Mouse (Mus musculus) lung, embryonic 16.5 days (tissue): Measurements from ENCODE around the gene Card14. TPM values are rescaled to one million over a fixed set of nuclear protein-coding genes. Genes with fewer than 3 reads are reported as not detected.

Experiments
- ATAC-seq: fragments of 200-750 bp; cut with Nextera tagmentation; 2 replicates; pipeline ENCODE4 v1.8.0; 2017; ENCODE audit warnings: low read depth, mild to moderate bottlenecking, moderate library complexity
- H3K27ac ChIP-seq: fragments of 300-500 bp; sonication (generic); 2 replicates; pipeline ENCODE4 v1.5.1; 2014; ENCODE audit warnings: mild to moderate bottlenecking, control low read depth, low read length
- H3K27me3 ChIP-seq: fragments of 300-500 bp; sonication (generic); 2 replicates; pipeline ENCODE4 v1.6.1; 2014; ENCODE audit warnings: low read depth, low read length, mixed read lengths; ENCODE audit not compliant: control insufficient read depth, insufficient read depth
- H3K36me3 ChIP-seq: fragments of 300-500 bp; sonication (generic); 2 replicates; pipeline ENCODE4 v1.6.1; 2014; ENCODE audit warnings: low read length; ENCODE audit not compliant: control insufficient read depth, insufficient read depth
- H3K4me1 ChIP-seq: fragments of 300-500 bp; sonication (generic); replicated peaks from 2 replicates; pipeline ENCODE4 v1.6.1; 2014; ENCODE audit warnings: low read length, mixed read lengths; ENCODE audit not compliant: control insufficient read depth, insufficient read depth
- H3K4me2 ChIP-seq: fragments of 300-500 bp; sonication (generic); 2 replicates; pipeline ENCODE4 v1.6.1; 2014; ENCODE audit warnings: low read depth, low read length, control low read depth
- H3K4me3 ChIP-seq: fragments of 300-500 bp; sonication (generic); 2 replicates; pipeline ENCODE4 v1.5.1; 2014; ENCODE audit warnings: mild to moderate bottlenecking, low read length, control low read depth
- H3K9ac ChIP-seq: fragments of 300-500 bp; sonication (generic); 2 replicates; pipeline ENCODE4 v1.6.1; 2014; ENCODE audit warnings: low read length, control low read depth
- H3K9me3 ChIP-seq: fragments of 300-500 bp; sonication (generic); 2 replicates; pipeline ENCODE4 v1.6.1; 2016; ENCODE audit warnings: low read length; ENCODE audit not compliant: control insufficient read depth
- WGBS: fragments of 180-500 bp; shearing (Covaris S2); extraction: QIAGEN DNeasy Blood & Tissue Kit; methylation state at CpG from one replicate; pipeline ENCODE4 v1.1.7; 2014; 5-methylcytosine and 5-hydroxymethylcytosine counted together
- polyA plus RNA-seq: library from polyadenylated mRNA; unstranded; fragments of >200 nt; fragmentation: Nextera tagmentation; extraction: Ambion mirVana; gene quantifications from 2 replicates; pipeline ENCODE4 v1.2.1, GENCODE M21; 2015

Gene Card14
- polyA plus RNA-seq, result 0.05 TPM in 1 of 2 replicates, not detected in the other

DNA sequence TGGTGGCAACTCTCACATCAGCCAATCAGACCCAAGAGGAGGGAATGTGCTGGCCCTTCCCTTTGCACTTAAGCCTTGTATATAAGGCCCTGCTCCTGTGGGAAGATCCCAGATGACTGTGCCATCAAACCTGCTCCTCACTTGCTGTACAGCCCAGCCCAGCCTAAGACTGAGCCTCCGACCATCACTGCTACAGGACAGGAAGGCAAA is at the start of gene Card14:
Gene Card14 (plus strand): TSS at position 111 of the 210 bp plus-strand sequence.
- H3K9ac ChIP-seq, result no peak within 1 kb of the TSS
- H3K4me1 ChIP-seq, result no peaks in the 10 kb centered on the region
- no peak for ATAC-seq
- H3K9me3 ChIP-seq, result no peaks in the 10 kb centered on the region
- H3K4me3 ChIP-seq, result no peak within 1 kb of the TSS
- H3K36me3 ChIP-seq, result no peaks in the 10 kb centered on the region
- WGBS, result 44% methylated on average over 1 of the region's 1 CpGs
- H3K27me3 ChIP-seq, result no peaks in the 10 kb centered on the region; the same call in 1 of the 2 replicates
- H3K27ac ChIP-seq, result no peak within 1 kb of the TSS
- no peak within 1 kb of the TSS for H3K4me2 ChIP-seq

DNA sequence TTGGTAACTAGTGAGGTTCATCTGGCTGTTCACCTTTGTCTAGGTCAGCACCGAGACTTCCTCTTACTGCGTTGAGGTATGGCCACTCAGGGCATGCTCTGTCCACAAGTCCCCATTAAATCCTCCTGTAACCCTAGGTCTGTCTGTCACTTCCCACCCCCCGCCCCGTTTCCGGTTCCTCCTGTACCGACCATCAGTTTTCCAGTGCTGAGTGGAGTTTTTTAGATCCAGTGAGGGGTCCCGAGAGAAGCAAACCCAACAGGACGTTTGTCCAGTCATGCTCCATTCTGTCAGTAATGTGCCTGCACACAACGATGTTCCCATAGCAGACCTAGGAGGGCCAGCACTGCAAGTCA is 49.4 kb upstream of the Card14 start:
- Histone ChIP-seq H3K9ac (peak overlapping the region; percentile 52), H3K27ac (no peak overlapping the region), H3K9me3 (no peaks in the 10 kb centered on the region), H3K4me1 (no peaks in the 10 kb centered on the region; the same call in 1 of the 2 replicates), H3K36me3 (no peaks in the 10 kb centered on the region), H3K27me3 (no peaks in the 10 kb centered on the region), H3K4me3 (peak overlapping the region; percentile 35), H3K4me2 (peak overlapping the region; percentile 52)
- ATAC-seq, result no peak
- 35% methylated on average over 9 of the region's 9 CpGs for WGBS

DNA sequence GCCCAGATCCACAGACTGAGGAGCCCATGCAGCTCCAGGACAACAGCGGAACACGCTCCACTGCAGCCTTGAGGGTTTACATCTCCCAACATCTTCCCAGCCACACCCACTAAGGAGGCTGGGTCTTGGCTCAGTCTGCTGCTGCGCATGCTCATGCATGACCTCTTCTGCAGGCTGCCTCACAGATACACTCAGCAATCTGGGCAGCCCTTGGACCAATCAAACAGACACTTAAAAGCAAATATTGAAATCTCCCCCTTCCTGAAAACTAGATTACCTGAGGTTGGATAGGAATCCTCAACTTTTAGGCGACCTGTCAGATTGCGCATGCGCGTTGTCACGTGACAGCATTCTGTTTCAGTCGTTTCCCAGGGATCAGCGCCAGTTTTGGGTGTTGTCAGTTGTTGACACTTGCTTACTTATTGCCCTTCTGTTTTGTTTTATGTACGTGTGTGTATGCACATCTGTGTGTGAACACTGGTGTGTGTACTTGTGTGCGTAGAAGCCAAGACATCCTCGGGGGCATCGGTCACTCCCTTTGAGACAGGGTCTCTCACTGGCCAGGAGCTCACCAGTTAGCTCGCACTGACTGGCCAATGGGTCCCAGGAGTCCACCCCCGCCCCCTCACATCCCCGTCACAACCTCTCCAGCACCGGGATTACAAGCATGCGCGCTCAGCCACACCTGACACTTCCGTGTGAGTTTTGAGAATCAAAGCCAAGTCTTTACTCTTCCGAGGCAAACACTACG is 48.8 kb upstream of the Card14 start:
- H3K36me3 ChIP-seq, result no peaks in the 10 kb centered on the region
- no peaks in the 10 kb centered on the region for H3K27me3 ChIP-seq
- no peak overlapping the region for H3K27ac ChIP-seq
- peak overlapping the region; percentile 52 for H3K4me2 ChIP-seq
- H3K4me1 ChIP-seq, result no peaks in the 10 kb centered on the region; the same call in 1 of the 2 replicates
- WGBS, result 50% methylated on average over 23 of the region's 23 CpGs
- peak; percentile 79 for ATAC-seq
- peak overlapping the region; percentile 52 for H3K9ac ChIP-seq
- no peaks in the 10 kb centered on the region for H3K9me3 ChIP-seq
- peak overlapping the region; percentile 35 for H3K4me3 ChIP-seq

DNA sequence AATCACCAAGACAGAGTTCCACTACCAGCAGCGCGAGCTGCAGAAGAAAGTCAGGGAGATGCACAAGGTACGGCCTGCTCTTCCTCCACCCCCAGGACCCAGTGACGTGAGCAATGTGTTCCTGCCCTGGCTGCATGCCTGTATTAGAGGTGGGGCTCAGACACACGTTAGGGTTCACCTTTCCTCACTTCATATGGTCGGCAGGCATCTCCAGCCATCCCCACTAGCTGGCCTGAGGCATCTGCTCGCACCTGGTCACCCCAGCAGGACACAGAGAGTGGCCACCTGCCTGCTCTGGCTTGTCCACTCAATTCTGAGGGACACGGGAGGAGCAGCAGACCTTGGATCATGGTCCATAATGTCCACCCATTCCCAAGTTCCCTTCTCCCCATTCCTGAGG is 47.6 kb upstream of the Card14 start:
- Histone ChIP-seq H3K4me2 (no peak overlapping the region), H3K27me3 (no peaks in the 10 kb centered on the region), H3K4me3 (no peak overlapping the region), H3K36me3 (no peaks in the 10 kb centered on the region), H3K4me1 (no peaks in the 10 kb centered on the region; the same call in 1 of the 2 replicates), H3K9me3 (no peaks in the 10 kb centered on the region), H3K9ac (no peak overlapping the region), H3K27ac (no peak overlapping the region)
- no peak for ATAC-seq
- 85% methylated on average over 8 of the region's 8 CpGs for WGBS

DNA sequence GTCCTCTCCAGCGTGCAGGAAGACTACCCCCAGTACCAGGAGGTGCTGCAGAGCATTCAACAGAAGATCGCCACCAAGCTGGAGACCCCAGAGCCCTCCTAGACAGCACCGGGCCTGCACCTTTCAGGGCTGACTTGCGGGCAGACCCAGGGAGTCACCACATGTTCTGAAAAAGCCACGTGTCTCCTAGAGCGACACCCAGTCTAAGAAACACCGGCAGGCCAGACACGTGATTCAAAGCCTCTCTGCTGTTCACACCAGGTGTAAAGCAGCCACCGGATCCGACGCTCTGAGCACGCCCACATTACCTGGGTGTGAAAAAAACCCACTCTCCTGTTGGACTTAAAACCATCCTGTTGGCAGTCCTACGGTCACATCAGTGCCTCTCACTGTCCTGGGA is 43.2 kb upstream of the Card14 start:
- Histone ChIP-seq H3K36me3 (no peaks in the 10 kb centered on the region), H3K4me3 (no peak overlapping the region), H3K4me1 (peaks cover 14% of the 10 kb centered on the region), H3K27me3 (no peaks in the 10 kb centered on the region), H3K9ac (no peak overlapping the region), H3K27ac (no peak overlapping the region), H3K4me2 (no peak overlapping the region), H3K9me3 (no peaks in the 10 kb centered on the region)
- WGBS, result 87% methylated on average over 13 of the region's 13 CpGs
- no peak for ATAC-seq

DNA sequence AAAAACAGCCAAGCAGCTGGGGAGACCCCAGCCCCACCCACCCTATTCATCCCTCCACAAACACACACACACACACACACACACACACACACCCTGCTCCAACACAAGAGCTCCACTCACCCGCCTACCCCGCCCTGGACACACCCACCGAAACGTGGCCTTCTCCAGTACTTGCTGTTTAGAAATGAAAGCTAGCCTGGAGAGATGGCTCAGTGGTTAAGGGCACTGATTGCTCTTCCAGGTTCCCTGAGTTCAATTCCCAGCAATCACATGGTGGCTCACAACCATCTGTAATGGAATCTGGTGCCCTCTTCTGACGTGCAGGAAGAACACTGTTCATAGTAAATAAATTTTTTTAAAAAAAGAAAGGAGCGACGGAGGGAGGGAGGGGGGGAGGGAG is 41.8 kb upstream of the Card14 start:
- peaks cover 14% of the 10 kb centered on the region for H3K4me1 ChIP-seq
- H3K9me3 ChIP-seq, result no peaks in the 10 kb centered on the region
- no peak overlapping the region for H3K4me2 ChIP-seq
- no peak for ATAC-seq
- no peak overlapping the region for H3K9ac ChIP-seq
- no peaks in the 10 kb centered on the region for H3K36me3 ChIP-seq
- H3K27ac ChIP-seq, result no peak overlapping the region
- H3K27me3 ChIP-seq, result no peaks in the 10 kb centered on the region
- no peak overlapping the region for H3K4me3 ChIP-seq
- 70% methylated on average over 7 of the region's 7 CpGs for WGBS

DNA sequence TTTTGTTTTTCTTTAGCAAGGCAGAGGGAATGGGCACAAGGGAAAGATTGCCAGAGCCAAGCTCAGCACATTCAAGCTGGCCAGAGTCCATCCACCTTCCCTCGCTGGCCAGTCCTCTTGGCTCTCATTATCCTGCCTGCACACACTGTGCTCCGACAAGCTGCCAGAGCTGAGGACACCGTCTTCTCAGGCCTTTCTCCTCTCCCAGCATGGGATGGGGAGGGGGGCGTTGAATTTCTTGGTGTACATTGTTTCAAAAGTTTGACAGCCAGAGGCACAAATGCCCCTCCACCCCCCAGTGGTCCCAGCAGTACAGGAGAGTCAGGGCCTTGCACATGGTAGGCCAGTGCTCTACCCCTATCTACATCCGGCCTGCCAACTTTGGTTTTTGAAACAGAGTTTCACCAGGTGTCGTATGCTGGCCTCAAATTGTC is 40.3 kb upstream of the Card14 start:
- Histone ChIP-seq H3K4me1 (peaks cover 17% of the 10 kb centered on the region), H3K4me2 (peak overlapping the region; percentile 98), H3K36me3 (no peaks in the 10 kb centered on the region), H3K9ac (peak overlapping the region; percentile 13; the same call in 1 of the 2 replicates), H3K9me3 (no peaks in the 10 kb centered on the region), H3K4me3 (peak overlapping the region; percentile 80; the same call in 1 of the 2 replicates), H3K27ac (no peak overlapping the region), H3K27me3 (no peaks in the 10 kb centered on the region)
- peak; percentile 13 for ATAC-seq
- 43% methylated on average over 6 of the region's 6 CpGs for WGBS

DNA sequence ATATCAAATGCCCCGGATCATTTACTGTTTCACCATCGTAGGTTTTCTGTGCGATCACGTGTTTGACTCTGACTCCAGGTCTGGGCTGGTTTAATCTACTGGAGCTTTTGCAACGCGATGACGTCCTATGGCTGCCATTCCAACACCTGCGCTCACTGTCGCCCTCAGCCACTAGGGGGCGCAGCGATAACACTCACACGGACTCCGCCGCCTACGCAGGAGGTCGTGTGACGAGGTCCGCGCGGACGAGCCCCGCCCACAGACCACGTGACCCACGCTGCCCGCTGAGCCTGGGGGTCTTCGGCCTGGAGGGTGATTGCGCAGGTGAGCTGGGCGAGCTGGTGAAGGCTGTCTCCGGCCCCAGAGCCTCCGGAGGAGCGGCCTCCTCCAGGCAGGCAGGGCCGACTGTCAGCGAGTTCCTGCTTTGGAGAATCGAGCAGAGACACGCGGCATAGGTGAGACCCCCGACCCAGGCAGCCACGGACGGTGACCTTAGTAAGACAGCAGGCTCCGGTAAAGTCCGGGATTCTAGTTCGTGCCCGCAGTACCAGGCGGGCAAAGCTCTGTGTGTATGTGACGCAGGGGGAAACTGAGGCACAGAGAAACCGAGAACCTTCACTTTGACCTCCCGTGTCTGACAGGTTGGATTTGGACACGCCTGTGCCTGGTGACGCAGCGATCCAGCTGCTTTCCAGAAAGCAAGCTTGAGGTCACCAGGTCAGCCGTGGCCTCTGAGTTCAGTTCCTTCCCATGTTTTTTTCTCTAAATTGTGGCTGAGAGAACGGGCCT is 39.6 kb upstream of the Card14 start, which contains the start of gene Gaa:
Gene Gaa (plus strand): TSS at position 120 of the 789 bp plus-strand sequence.
- peak within 1 kb of the TSS; percentile 98 for H3K4me2 ChIP-seq
- H3K4me3 ChIP-seq, result peak within 1 kb of the TSS; percentile 80
- ATAC-seq, result peak; percentile 89
- no peaks in the 10 kb centered on the region for H3K27me3 ChIP-seq
- peaks cover 3% of the 10 kb centered on the region for H3K36me3 ChIP-seq
- peak within 1 kb of the TSS; percentile 87 for H3K9ac ChIP-seq
- H3K9me3 ChIP-seq, result no peaks in the 10 kb centered on the region
- H3K4me1 ChIP-seq, result peaks cover 17% of the 10 kb centered on the region
- H3K27ac ChIP-seq, result 0 out of 2 replicates have a peak within 1 kb of the TSS, but pooled peaks have one; percentile 25
- 2% methylated on average over 52 of the region's 52 CpGs for WGBS

DNA sequence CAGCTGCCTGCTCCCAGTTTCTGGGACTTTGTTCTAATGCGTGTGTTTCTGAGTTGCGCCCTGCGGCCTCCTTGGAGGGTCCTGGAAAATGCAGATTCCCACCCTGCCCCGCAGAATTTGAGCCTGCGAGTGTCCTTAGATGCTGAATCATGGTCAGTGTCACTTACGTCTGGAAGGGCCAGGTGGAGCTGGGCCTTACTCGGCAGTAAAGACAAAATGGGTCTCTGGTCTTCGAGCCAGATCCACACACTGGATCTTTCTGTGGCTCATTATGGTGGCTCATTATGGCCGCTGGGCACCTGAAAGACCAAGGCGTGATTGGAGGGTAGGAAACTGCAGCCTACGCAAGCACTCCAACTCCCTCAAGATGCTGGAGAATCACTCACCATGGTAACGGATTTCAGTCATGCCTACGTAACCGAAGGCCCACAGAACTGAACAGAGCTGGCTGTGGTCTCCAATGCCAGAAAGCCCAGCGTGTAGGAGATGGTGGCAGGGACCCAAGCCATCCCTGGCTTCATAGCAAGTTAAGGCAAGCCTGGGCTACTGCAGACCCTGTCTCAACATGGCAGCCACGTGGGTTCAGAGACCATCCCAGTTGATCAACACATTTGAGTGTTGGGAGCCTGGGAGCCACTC is 38.9 kb upstream of the Card14 start:
- Histone ChIP-seq H3K9ac (peak overlapping the region; percentile 87), H3K27ac (no peak overlapping the region), H3K36me3 (peaks cover 5% of the 10 kb centered on the region), H3K4me3 (peak overlapping the region; percentile 80), H3K4me1 (peaks cover 17% of the 10 kb centered on the region), H3K9me3 (no peaks in the 10 kb centered on the region), H3K4me2 (peak overlapping the region; percentile 98), H3K27me3 (no peaks in the 10 kb centered on the region)
- 68% methylated on average over 16 of the region's 16 CpGs for WGBS
- no peak for ATAC-seq
